Mouse (Mus musculus): ENCODE data around the gene Gm13420. TPM values are rescaled to one million over a fixed set of nuclear protein-coding genes. Genes with fewer than 3 reads are reported as not detected.
"Not testable (repeated sequence)": the region's sequence is repeated elsewhere in the genome, so short reads cannot be mapped to it uniquely, and the experiment has no call there.

The Gm13420 gene
- polyA plus RNA-seq (2012; rRNA removed): 0.11 and 0.42 TPM in 2 replicates

- peak; percentile 20 for DNase-seq
- no peaks in the 10 kb centered on the region for H3K4me1 ChIP-seq (ENCODE audit: control insufficient read depth, insufficient read depth, low read length)
- WGBS: 6% methylated on average over 28 of the region's 28 CpGs
- TF ChIP-seq POLR2A (IDR thresholded peaks at IDR 0.05; ENCODE audit: borderline replicate concordance, extremely low read depth, low read depth, low read length): no peak
- TF ChIP-seq CTCF (IDR thresholded peaks at IDR 0.05; ENCODE audit: insufficient read depth, low read length): no peak
- no peak within 1 kb of the TSS for H3K4me3 ChIP-seq (replicated peaks; ENCODE audit: extremely low read depth, low read depth, low read length)
These were observed at the start of gene Gm13420 for GRCm38 (mm10) chr2:29751497-29751896. TSS of gene Gm13420 (minus strand) at chr2:29751685.

GRCm38 (mm10) chr2:29792772-29793487 lies 41.4 kb upstream of the Gm13420 start:
- 94% methylated on average over 2 of the region's 2 CpGs for WGBS
- no peak for DNase-seq
- TF ChIP-seq CTCF (IDR thresholded peaks at IDR 0.05; ENCODE audit: insufficient read depth, low read length) (no peak), POLR2A (IDR thresholded peaks at IDR 0.05; ENCODE audit: borderline replicate concordance, extremely low read depth, low read depth, low read length) (no peak)
- H3K4me3 ChIP-seq (replicated peaks; ENCODE audit: extremely low read depth, low read depth, low read length): no peak overlapping the region
- 0 out of 2 replicates have a peak, but pooled peaks cover 3% of the 10 kb centered on the region for H3K4me1 ChIP-seq (ENCODE audit: control insufficient read depth, insufficient read depth, low read length)

GRCm38 (mm10) chr2:29787937-29788681 lies 36.6 kb upstream of the Gm13420 start, which contains the start of gene Trub2:
TSS of gene Trub2 (minus strand) at chr2:29788502.
- WGBS: under 1% methylated on average over 45 of the region's 45 CpGs
- DNase-seq: peak; percentile 83
- peaks cover 11% of the 10 kb centered on the region for H3K4me1 ChIP-seq (ENCODE audit: control insufficient read depth, insufficient read depth, low read length)
- peak within 1 kb of the TSS; percentile 100 for H3K4me3 ChIP-seq (replicated peaks; ENCODE audit: extremely low read depth, low read depth, low read length)
- TF ChIP-seq POLR2A (IDR thresholded peaks at IDR 0.05; ENCODE audit: borderline replicate concordance, extremely low read depth, low read depth, low read length) (peak; percentile 40; the same call in 1 of the 2 replicates), CTCF (IDR thresholded peaks at IDR 0.05; ENCODE audit: insufficient read depth, low read length) (no peak)

DNA sequence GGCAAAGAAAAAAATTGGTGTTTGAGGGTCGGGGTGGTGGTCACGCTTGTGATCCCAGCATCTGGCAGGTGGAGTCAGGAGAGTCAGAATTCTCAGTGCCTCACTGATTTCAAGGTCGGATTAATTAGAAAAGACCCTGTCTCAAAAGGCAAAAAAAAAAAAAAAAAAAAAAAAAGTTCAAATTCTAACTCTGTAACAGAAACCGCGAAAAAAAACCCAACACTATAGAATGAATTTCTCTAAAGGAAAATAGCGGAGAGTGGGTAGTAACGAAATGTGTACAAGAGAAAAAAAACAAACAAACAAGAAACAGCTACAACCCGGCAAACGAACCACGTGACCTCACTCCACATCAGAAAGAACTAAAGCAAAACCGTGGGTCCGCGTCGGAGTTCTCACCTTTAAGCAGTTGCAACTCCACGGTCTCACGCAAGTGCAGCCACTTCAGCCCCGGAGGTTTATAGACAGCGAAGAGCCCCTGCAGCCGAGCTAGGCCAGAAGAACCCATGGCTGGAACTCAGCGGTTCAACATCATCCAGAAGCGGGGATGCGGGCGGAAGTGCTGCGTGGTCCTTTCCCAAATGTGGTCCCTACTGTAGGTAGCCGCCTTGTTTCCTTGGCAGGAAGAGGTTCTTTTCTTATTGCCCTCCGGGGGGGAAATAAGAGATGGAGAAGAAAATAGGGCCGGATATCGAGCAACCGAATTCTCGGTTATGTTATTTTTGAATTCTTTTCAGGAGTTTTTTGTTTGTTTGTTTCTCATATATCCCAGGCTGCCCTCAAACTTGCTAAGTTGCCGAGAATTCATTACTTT lies 35.8 kb upstream of the Gm13420 start, which contains the start of gene Coq4:
Coq4 (plus strand) TSS at position 390 of the 814 bp plus-strand sequence.
- 2% methylated on average over 31 of the region's 31 CpGs for WGBS
- Histone ChIP-seq H3K4me3 (replicated peaks; ENCODE audit: extremely low read depth, low read depth, low read length) (peak within 1 kb of the TSS; percentile 100), H3K4me1 (ENCODE audit: control insufficient read depth, insufficient read depth, low read length) (peaks cover 11% of the 10 kb centered on the region)
- TF ChIP-seq POLR2A (IDR thresholded peaks at IDR 0.05; ENCODE audit: borderline replicate concordance, extremely low read depth, low read depth, low read length): peak; percentile 72; the same call in 1 of the 2 replicates
- no peak for TF ChIP-seq CTCF (IDR thresholded peaks at IDR 0.05; ENCODE audit: insufficient read depth, low read length)
- peak; percentile 86 for DNase-seq

GRCm38 (mm10) chr2:29784290-29784689 lies 32.8 kb upstream of the Gm13420 start:
- Histone ChIP-seq H3K4me3 (replicated peaks; ENCODE audit: extremely low read depth, low read depth, low read length) (no peak overlapping the region), H3K4me1 (ENCODE audit: control insufficient read depth, insufficient read depth, low read length) (peaks cover 11% of the 10 kb centered on the region)
- TF ChIP-seq POLR2A (IDR thresholded peaks at IDR 0.05; ENCODE audit: borderline replicate concordance, extremely low read depth, low read depth, low read length) (no peak), CTCF (IDR thresholded peaks at IDR 0.05; ENCODE audit: insufficient read depth, low read length) (no peak)
- WGBS: 56% methylated on average over 4 of the region's 4 CpGs
- DNase-seq: no peak

GRCm38 (mm10) chr2:29781256-29781655 lies 29.8 kb upstream of the Gm13420 start:
- not testable (repeated sequence) for H3K4me3 ChIP-seq (replicated peaks; ENCODE audit: extremely low read depth, low read depth, low read length); H3K4me1 ChIP-seq (ENCODE audit: control insufficient read depth, insufficient read depth, low read length); DNase-seq
- 97% methylated on average over 2 of the region's 2 CpGs for WGBS

- no peak for TF ChIP-seq POLR2A (IDR thresholded peaks at IDR 0.05; ENCODE audit: borderline replicate concordance, extremely low read depth, low read depth, low read length)
- TF ChIP-seq CTCF (IDR thresholded peaks at IDR 0.05; ENCODE audit: insufficient read depth, low read length): no peak
- 82% methylated on average over 4 of the region's 4 CpGs for WGBS
- Histone ChIP-seq H3K4me3 (replicated peaks; ENCODE audit: extremely low read depth, low read depth, low read length) (no peak overlapping the region), H3K4me1 (ENCODE audit: control insufficient read depth, insufficient read depth, low read length) (no peaks in the 10 kb centered on the region)
- no peak for DNase-seq
These were observed 21.8 kb upstream of the Gm13420 start for GRCm38 (mm10) chr2:29773323-29773722.

- H3K4me1 ChIP-seq (ENCODE audit: control insufficient read depth, insufficient read depth, low read length): no peaks in the 10 kb centered on the region
- H3K4me3 ChIP-seq (replicated peaks; ENCODE audit: extremely low read depth, low read depth, low read length): no peak overlapping the region
- 44% methylated on average over 8 of the region's 8 CpGs for WGBS
- TF ChIP-seq POLR2A (IDR thresholded peaks at IDR 0.05; ENCODE audit: borderline replicate concordance, extremely low read depth, low read depth, low read length) (no peak), CTCF (IDR thresholded peaks at IDR 0.05; ENCODE audit: insufficient read depth, low read length) (no peak)
- no peak for DNase-seq
These were observed 20.4 kb upstream of the Gm13420 start for GRCm38 (mm10) chr2:29771611-29772461.

All from lung, adult 2 months (tissue).